Mouse (Mus musculus): ENCODE measurements around the gene A630001G21Rik. TPM values are rescaled to one million over a fixed set of nuclear protein-coding genes. Genes with fewer than 3 reads are reported as not detected.

A630001G21Rik gene
- polyA plus RNA-seq, 1 experiment from 2014 or later: 1.0 TPM

DNA sequence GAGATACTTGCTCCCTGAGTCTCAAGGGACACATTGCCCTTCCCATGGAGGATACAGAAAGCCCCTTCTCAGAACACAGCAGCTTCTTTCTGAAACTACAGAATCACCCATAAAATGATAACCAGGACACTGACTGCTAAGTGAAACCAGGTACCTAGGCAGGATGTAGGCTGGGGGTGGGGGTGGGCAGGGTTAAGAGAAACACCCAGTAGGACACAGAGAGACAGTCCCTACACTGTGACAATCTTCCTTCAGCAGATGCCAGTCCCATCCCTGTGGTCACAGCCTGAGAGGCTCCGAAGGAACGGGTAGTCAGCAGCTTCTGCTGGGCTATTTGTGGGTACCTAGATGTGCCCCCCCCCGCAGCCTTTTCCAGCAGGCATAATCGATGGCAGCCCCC lies 27.8 kb downstream of the A630001G21Rik start:
- Histone ChIP-seq H3K36me3 (no peaks in the 10 kb centered on the region), H3K9ac (replicated peaks) (no peak overlapping the region), H3K27me3 (no peaks in the 10 kb centered on the region), H3K4me2 (no peak overlapping the region), H3K4me3 (replicated peaks) (no peak overlapping the region), H3K9me3 (no peaks in the 10 kb centered on the region), H3K4me1 (replicated peaks) (no peaks in the 10 kb centered on the region), H3K27ac (no peak overlapping the region)
- WGBS: 94% methylated on average over 4 of the region's 4 CpGs
- no peak for ATAC-seq (ENCODE audit: insufficient number of reproducible peaks, insufficient read depth, low FRiP score, low TSS enrichment, low read depth)

DNA sequence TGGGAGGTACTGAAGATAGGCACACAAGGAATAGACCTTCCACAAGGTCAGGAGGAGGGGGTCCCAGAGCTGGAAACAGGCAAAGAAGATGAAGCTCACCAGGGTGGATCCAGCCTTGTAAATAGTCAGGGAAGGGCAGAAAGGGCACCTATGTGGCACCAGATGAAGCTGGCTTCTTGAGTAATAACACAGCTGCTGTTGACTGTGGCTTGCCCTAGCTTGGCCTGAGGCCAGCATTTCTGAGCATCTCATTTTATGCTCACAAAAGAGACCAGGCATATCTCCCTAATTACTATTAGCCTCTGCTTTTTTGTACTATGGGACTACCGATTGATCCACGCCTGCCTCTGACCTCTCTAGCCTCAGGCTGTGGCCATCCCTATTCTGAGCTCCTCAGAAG lies 28.6 kb downstream of the A630001G21Rik start:
- no peaks in the 10 kb centered on the region for H3K9me3 ChIP-seq
- H3K36me3 ChIP-seq: no peaks in the 10 kb centered on the region
- H3K4me3 ChIP-seq (replicated peaks): no peak overlapping the region
- H3K9ac ChIP-seq (replicated peaks): no peak overlapping the region
- no peaks in the 10 kb centered on the region for H3K4me1 ChIP-seq (replicated peaks)
- ATAC-seq (ENCODE audit: insufficient number of reproducible peaks, insufficient read depth, low FRiP score, low TSS enrichment, low read depth): no peak
- WGBS: 70% methylated on average over 2 of the region's 2 CpGs
- no peak overlapping the region for H3K4me2 ChIP-seq
- no peaks in the 10 kb centered on the region for H3K27me3 ChIP-seq
- no peak overlapping the region for H3K27ac ChIP-seq

DNA sequence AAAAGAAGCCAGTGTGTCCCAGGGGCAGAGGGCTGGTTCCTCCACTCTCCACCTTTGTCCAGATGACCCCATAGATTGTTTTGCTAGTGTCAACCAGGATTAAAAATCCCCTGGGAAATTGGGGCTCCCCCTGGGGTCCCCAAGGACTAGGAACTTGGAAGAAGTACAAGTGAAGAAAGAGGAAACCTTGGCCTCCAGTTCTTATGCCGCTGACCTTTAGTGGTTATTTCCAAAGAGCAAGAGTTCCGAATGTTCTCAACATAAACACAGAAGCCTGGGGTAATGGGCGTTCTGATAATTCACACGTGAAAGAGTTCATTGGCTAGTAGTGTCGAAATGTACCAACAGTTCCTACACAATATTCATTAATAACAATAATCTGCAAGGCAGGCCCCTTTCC lies 31.9 kb downstream of the A630001G21Rik start:
- Histone ChIP-seq H3K9ac (replicated peaks) (no peak overlapping the region), H3K4me1 (replicated peaks) (no peaks in the 10 kb centered on the region), H3K4me3 (replicated peaks) (no peak overlapping the region), H3K9me3 (no peaks in the 10 kb centered on the region), H3K4me2 (no peak overlapping the region), H3K27me3 (no peaks in the 10 kb centered on the region), H3K27ac (no peak overlapping the region), H3K36me3 (no peaks in the 10 kb centered on the region)
- no peak for ATAC-seq (ENCODE audit: insufficient number of reproducible peaks, insufficient read depth, low FRiP score, low TSS enrichment, low read depth)
- 84% methylated on average over 5 of the region's 5 CpGs for WGBS

DNA sequence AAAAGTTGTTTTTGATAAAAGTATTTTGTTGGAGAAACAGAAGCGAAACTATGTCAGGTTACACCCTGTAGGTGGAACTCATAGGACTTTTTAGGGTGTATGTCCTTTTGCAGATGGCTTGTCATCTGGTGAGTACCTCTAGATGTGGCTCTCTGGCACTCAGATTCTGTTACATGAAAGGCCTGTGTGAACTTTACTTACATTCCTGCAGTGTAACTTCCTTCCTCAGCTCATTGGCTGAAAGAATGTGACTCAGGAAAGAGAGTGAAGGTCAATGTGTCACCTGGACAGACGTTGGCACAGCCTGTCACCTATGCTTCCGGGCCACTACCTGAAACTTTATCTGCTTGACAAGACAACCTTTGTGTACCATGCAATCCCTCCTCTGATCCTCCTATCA lies 33.9 kb downstream of the A630001G21Rik start:
- Histone ChIP-seq H3K36me3 (no peaks in the 10 kb centered on the region), H3K27ac (no peak overlapping the region), H3K9me3 (no peaks in the 10 kb centered on the region), H3K9ac (replicated peaks) (no peak overlapping the region), H3K27me3 (no peaks in the 10 kb centered on the region), H3K4me2 (no peak overlapping the region), H3K4me1 (replicated peaks) (no peaks in the 10 kb centered on the region), H3K4me3 (replicated peaks) (no peak overlapping the region)
- no peak for ATAC-seq (ENCODE audit: insufficient number of reproducible peaks, insufficient read depth, low FRiP score, low TSS enrichment, low read depth)
- 81% methylated on average over 3 of the region's 3 CpGs for WGBS

DNA sequence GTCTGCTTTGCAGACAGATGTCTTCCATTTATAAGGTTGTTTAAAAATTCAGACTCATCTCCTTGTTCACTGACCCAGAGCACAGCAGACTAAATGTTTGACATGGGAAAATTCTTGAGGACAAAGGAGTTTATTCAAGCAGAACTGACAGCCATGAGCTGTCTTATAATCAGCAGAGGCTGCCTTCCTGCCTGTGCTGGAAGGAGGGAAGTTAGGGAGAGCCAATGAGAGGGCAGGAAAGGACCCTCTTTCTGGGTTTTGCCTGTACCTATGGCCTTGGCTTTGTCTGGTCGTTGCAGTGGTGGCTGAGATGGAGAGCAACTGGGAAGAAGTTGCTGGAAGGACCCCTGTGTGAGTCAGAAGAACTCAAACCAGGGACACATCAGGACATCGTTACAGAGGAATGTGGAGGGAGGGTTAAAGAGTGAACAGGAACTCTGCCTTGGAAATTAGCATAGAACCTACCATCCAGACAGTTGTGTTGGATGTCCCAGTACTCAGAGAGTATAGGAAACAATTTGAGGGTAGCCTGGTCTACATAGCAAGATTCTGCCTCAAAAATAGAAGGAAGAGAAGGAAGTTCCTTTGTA lies 35.4 kb downstream of the A630001G21Rik start:
- H3K4me1 ChIP-seq (replicated peaks): no peaks in the 10 kb centered on the region
- no peak overlapping the region for H3K4me3 ChIP-seq (replicated peaks)
- H3K4me2 ChIP-seq: no peak overlapping the region
- H3K9ac ChIP-seq (replicated peaks): no peak overlapping the region
- no peaks in the 10 kb centered on the region for H3K27me3 ChIP-seq
- ATAC-seq (ENCODE audit: insufficient number of reproducible peaks, insufficient read depth, low FRiP score, low TSS enrichment, low read depth): no peak
- no peak overlapping the region for H3K27ac ChIP-seq
- no peaks in the 10 kb centered on the region for H3K36me3 ChIP-seq
- H3K9me3 ChIP-seq: no peaks in the 10 kb centered on the region
- 38% methylated on average over 2 of the region's 2 CpGs for WGBS

DNA sequence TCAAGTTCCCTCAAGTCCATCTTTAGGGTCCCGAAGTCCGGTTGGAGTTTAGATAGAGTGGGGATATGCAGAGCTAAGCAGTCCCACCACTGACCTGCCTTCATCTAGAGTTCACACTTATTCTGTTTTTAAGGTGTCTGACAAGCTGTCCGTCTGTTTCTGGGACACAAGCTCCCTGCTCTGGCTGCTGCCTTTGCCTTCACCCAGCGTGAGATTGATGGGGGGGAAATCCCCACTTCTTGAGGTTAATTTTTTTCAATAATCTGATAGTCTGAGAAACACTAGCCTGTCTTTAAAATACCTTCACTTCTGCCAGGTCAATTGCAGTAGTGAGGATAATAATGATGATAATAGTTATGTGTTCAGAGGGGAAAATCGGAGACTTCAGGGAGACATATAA lies 36.1 kb downstream of the A630001G21Rik start:
- ATAC-seq (ENCODE audit: insufficient number of reproducible peaks, insufficient read depth, low FRiP score, low TSS enrichment, low read depth): no peak
- 83% methylated on average over 5 of the region's 5 CpGs for WGBS
- Histone ChIP-seq H3K36me3 (no peaks in the 10 kb centered on the region), H3K9ac (replicated peaks) (no peak overlapping the region), H3K27me3 (no peaks in the 10 kb centered on the region), H3K4me3 (replicated peaks) (no peak overlapping the region), H3K27ac (no peak overlapping the region), H3K9me3 (no peaks in the 10 kb centered on the region), H3K4me2 (no peak overlapping the region), H3K4me1 (replicated peaks) (no peaks in the 10 kb centered on the region)

DNA sequence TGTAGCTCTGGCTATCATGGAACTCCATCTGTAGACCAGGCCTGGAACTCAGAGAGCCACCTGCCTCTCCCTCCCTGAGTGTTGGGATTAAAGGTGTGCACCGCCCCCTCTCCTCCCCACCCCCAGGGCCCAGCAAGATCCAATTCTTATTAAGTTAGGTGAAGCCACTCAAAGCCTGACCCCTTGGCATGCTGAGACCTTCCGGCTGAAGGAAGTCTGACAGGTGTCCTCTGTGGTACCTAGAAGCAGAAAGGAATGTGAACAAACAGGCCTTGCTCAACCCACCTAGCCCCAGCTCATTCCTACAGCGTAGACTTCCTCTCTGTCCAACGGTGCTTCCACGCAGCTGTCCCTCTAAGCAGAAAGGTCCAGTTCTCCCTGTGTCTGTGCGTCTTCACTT lies 37.5 kb downstream of the A630001G21Rik start:
- H3K27ac ChIP-seq: no peak overlapping the region
- 0 out of 2 replicates have a peak, but pooled peaks cover 5% of the 10 kb centered on the region for H3K4me1 ChIP-seq (replicated peaks)
- no peaks in the 10 kb centered on the region for H3K9me3 ChIP-seq
- 74% methylated on average over 6 of the region's 6 CpGs for WGBS
- H3K9ac ChIP-seq (replicated peaks): no peak overlapping the region
- no peak overlapping the region for H3K4me2 ChIP-seq
- no peaks in the 10 kb centered on the region for H3K36me3 ChIP-seq
- H3K27me3 ChIP-seq: no peaks in the 10 kb centered on the region; the same call in 1 of the 2 replicates
- no peak overlapping the region for H3K4me3 ChIP-seq (replicated peaks)
- no peak for ATAC-seq (ENCODE audit: insufficient number of reproducible peaks, insufficient read depth, low FRiP score, low TSS enrichment, low read depth)

DNA sequence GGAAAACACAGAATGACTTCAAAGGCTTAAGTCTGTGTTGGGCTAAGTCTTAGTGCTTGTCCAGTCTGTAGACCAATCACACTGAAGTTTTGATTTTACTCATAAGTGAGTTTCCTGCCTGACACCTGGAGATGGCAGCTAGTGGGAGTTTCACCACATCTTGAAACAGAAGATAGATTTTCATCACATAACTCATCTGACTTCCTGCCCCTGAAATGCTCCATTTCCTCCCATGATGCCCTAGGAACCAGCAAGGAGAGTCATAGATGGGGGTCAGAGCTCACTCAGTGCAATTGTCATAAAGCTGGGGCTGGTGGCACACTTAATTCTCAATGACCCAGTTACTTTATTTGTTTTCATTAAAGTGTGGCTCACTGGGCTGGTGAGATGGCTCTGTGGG lies 38.6 kb downstream of the A630001G21Rik start:
- H3K4me3 ChIP-seq (replicated peaks): no peak overlapping the region
- no peaks in the 10 kb centered on the region; the same call in 1 of the 2 replicates for H3K27me3 ChIP-seq
- no peak overlapping the region for H3K9ac ChIP-seq (replicated peaks)
- no peak overlapping the region for H3K4me2 ChIP-seq
- H3K9me3 ChIP-seq: no peaks in the 10 kb centered on the region
- no peak overlapping the region for H3K27ac ChIP-seq
- 0 out of 2 replicates have a peak, but pooled peaks cover 5% of the 10 kb centered on the region for H3K4me1 ChIP-seq (replicated peaks)
- ATAC-seq (ENCODE audit: insufficient number of reproducible peaks, insufficient read depth, low FRiP score, low TSS enrichment, low read depth): no peak
- H3K36me3 ChIP-seq: no peaks in the 10 kb centered on the region

DNA sequence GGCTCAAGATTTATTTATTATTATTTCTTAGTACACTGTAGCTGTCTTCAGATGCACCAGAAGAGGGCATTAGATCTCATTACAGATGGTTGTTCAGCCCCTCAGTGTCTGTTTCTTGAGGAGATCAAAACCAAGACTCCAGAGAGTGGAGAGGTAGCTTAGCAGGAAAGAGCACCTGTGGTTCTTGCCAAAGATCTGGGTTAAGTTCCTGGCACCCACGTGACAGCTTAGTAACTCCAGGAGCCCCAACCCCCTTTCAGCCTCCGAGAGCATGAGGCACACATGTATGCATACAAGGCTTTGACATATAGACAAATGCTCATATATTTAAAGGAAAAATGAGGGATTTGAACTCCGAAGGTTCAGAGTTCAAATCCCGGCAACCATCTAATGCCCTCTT lies 39.4 kb downstream of the A630001G21Rik start:
- Histone ChIP-seq H3K27ac (no peak overlapping the region), H3K4me2 (no peak overlapping the region), H3K36me3 (no peaks in the 10 kb centered on the region), H3K9me3 (no peaks in the 10 kb centered on the region), H3K9ac (replicated peaks) (no peak overlapping the region), H3K4me3 (replicated peaks) (no peak overlapping the region), H3K4me1 (replicated peaks) (0 out of 2 replicates have a peak, but pooled peaks cover 5% of the 10 kb centered on the region), H3K27me3 (no peaks in the 10 kb centered on the region; the same call in 1 of the 2 replicates)
- WGBS: 91% methylated on average over 4 of the region's 4 CpGs
- ATAC-seq (ENCODE audit: insufficient number of reproducible peaks, insufficient read depth, low FRiP score, low TSS enrichment, low read depth): no peak

DNA sequence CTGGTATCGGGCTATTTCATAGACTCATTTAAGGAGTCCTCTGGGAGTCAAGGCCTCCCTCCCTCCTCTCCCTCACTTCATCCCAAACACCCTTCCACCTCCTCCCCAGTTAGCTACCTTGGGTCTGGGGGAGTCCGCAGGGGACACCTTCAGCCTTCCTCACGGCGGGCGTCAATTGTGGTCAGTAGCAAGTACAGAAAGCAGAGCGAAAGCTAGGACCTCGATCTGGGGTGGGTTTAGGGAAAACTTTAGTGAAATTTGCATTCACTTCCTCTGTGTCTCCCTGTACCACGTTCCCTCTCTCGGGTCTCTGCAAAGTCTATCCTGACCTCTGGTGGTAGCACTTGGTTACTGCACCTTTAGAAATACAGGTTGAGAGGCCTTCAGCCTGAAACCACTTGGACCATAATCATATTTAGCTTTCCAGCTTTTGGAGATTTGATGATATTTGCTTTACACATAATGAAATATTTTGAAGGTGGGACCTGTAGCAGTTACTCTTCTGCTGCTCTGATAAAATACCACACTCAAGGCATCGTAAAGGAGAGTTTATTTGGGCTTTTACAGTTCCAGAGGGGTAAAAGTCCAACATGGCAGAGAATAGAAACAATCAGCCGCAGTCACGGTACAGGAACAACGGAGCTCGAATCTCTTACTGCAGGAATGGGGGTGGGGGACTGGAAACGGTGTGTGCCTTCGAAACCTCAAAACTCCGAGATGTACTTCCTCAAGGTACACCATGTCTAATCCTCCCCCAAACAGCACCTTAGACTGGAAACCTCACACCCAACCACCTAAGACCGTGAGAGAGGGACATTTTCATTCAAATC lies 41.9 kb downstream of the A630001G21Rik start:
- H3K27ac ChIP-seq: no peak overlapping the region
- no peaks in the 10 kb centered on the region; the same call in 1 of the 2 replicates for H3K27me3 ChIP-seq
- 0 out of 2 replicates have a peak, but pooled peaks have one; percentile 35 for ATAC-seq (ENCODE audit: insufficient number of reproducible peaks, insufficient read depth, low FRiP score, low TSS enrichment, low read depth)
- 0 out of 2 replicates have a peak, but pooled peaks cover 5% of the 10 kb centered on the region for H3K4me1 ChIP-seq (replicated peaks)
- H3K36me3 ChIP-seq: no peaks in the 10 kb centered on the region
- peak overlapping the region; percentile 54 for H3K4me2 ChIP-seq
- H3K9me3 ChIP-seq: no peaks in the 10 kb centered on the region
- 37% methylated on average over 18 of the region's 18 CpGs for WGBS
- peak overlapping the region; percentile 30 for H3K4me3 ChIP-seq (replicated peaks)
- peak overlapping the region; percentile 52; the same call in 1 of the 2 replicates for H3K9ac ChIP-seq (replicated peaks)

DNA sequence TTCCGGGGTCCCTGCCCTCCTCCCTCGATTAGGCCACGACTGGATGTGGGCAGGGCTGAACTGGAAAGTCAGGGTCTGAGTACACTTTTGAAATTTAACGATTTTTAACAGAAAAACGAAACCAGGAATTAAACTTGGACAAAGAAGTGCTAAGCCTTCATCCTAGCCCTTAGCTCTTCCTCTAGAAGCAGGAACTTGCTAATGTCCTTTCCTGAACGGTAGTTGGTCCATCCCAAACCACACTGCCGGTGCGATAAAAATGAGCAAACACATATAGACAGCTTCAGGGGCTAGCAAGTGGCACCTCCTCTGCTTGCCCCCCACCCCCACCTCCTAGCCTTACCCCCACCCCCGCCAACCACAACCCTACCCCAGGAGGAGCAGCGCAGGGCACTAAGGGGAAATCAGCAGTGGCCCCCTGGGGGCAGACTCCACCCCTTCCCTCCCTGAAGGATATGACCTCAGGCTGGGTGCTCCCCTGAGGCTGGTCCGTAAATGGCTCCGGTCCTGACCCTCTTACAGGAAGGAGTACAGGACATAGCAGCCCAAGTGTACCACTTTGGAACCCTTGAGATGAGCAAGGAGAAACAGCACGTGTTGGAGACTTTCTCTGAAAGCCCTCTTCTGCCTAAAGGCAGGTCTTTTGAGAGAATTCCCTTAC lies 42.9 kb downstream of the A630001G21Rik start:
- no peaks in the 10 kb centered on the region for H3K36me3 ChIP-seq
- 81% methylated on average over 13 of the region's 13 CpGs for WGBS
- H3K4me1 ChIP-seq (replicated peaks): 0 out of 2 replicates have a peak, but pooled peaks cover 5% of the 10 kb centered on the region
- H3K9ac ChIP-seq (replicated peaks): no peak overlapping the region
- no peak overlapping the region for H3K27ac ChIP-seq
- no peaks in the 10 kb centered on the region for H3K9me3 ChIP-seq
- no peaks in the 10 kb centered on the region; the same call in 1 of the 2 replicates for H3K27me3 ChIP-seq
- H3K4me3 ChIP-seq (replicated peaks): no peak overlapping the region
- no peak for ATAC-seq (ENCODE audit: insufficient number of reproducible peaks, insufficient read depth, low FRiP score, low TSS enrichment, low read depth)
- H3K4me2 ChIP-seq: peak overlapping the region; percentile 54; the same call in 1 of the 2 replicates
